Mouse (Mus musculus) megakaryocyte-erythroid progenitor cell, adult 5-6 weeks (primary cell): ENCODE data around the gene Cdh1. TPM values are rescaled to one million over a fixed set of nuclear protein-coding genes. Genes with fewer than 3 reads are reported as not detected.
A peak's percentile ranks its signal among the peaks of the same experiment; 100 is the strongest.

Experiments
- ATAC-seq: replicated peaks from 2 replicates; pipeline ENCODE4 v1.8.0; 2016; ENCODE audit warnings: mild to moderate bottlenecking, inconsistent platforms; ENCODE audit not compliant: severe bottlenecking, poor library complexity, low FRiP score, low TSS enrichment
- total RNA-seq, 2 experiments: library from RNA; stranded (forward) in 1 of 2; stranded (reverse) in 1 of 2; fragments of 200-1000, 215-1000 nt in 1 of 2; fragments of >200 nt in 1 of 2; fragmentation: Nextera tagmentation in 1 of 2; gene quantifications; 2 replicates each; pipeline ENCODE4 v1.2.3; 2014 to 2017

Cdh1 gene
- total RNA-seq, 2 experiments from 2014 or later: not detected

DNA sequence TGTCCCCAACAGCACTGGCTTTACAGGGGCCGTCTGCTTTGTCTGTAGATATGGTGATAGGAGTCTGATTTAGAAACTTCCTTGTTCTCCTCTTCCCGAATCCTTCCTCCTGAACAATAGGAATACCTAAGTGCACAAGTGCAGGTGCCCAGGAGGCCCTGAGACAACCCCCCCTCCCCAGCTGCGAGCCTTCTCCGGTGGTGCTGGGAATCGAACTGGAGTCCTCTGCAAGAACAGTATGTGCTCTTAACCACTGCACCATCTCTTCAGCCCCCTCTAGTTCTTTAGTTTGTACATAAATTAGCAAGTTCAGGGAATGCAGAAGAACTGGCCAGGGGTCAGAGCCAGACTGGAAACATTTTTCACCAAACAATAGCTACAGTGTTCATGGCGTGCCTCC lies 14.7 kb downstream of the Cdh1 start:
- ATAC-seq: no peak

- ATAC-seq: no peak
These were observed 15.2 kb downstream of the Cdh1 start for GRCm38 (mm10) chr8:106618324-106618723.

- 0 out of 2 replicates have a peak, but pooled peaks have one; percentile 26 for ATAC-seq
These were observed 16.5 kb downstream of the Cdh1 start for GRCm38 (mm10) chr8:106619549-106620245.

- ATAC-seq: no peak
These were observed 17.3 kb downstream of the Cdh1 start for GRCm38 (mm10) chr8:106620488-106620887.

- ATAC-seq: 0 out of 2 replicates have a peak, but pooled peaks have one; percentile 37
These were observed 19.9 kb downstream of the Cdh1 start for GRCm38 (mm10) chr8:106623016-106623415.

DNA sequence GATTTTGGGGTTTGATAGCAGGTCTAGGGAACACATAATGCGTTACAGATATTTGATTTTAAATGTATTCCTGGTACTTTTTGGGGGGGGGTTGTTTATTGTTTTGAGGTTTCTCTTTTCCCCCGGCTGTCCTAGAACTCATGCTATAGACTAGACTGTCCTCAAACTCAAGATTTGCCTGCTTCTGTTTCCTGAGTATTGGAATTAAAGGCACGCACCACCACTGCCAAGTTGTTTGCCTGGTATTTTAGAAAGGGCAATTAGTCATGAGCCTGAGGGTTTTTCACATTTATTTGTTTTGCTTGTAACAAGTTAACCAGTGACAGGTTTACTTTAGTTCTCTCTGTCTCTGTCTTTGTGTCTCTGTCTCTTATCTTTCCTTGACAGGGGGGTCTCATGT lies 20.3 kb downstream of the Cdh1 start:
- no peak for ATAC-seq

- no peak for ATAC-seq
These were observed 20.8 kb downstream of the Cdh1 start for GRCm38 (mm10) chr8:106623954-106624353.

DNA sequence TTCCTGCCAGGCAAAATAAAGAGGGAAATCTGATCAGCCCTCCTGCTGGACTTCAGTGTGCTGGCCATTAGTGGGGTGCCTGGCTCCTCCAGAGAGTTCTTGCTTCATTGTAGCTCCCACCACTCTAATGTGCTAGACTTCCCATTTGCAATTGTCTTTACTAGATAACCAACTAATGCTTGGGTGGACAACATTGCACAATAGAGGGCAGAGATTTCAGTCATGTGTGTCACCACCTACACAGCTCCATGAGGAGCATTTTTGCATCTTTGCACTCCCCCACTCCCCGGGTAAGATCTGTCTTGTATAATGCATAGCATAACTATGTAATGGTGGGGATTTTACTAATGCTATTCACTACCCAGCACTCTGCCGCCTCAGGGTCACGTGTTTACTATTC lies 21.6 kb downstream of the Cdh1 start:
- no peak for ATAC-seq

DNA sequence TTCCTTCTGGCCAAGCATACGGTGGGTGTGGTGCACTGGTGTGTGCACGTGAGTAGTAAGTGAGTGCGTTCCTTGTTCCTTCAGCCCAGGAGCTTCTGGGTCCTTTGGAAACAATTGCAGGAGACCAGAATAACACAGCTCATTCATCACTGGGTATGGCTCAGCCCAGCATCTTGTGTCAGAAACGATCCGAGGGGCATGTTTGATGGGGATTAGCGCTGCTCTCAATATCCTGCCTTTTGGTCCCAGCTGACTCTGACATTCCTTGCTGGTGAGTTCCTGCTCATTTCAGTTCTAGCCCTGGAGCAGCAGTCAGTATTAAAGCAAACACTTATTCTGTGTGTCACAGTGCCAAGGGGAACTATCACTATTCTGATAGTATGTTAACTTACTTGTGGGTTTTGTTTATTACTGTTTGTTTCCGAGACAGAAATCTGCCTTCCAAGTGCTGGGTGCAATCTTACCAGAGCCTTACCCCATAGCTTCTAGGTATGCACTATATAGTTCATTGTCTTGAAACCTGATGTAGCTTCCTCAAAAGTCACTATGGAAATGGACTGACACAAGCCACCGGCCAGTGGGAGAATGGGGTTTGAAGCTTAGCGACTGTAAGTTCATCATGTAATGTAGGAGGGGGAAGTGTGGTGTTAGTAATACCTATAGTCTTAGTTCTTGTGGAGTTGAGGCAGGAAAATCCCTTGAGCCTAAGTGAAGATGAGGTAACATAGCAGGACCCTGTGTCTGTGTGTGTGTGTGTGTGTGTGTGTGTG lies 23.1 kb downstream of the Cdh1 start:
- no peak for ATAC-seq

DNA sequence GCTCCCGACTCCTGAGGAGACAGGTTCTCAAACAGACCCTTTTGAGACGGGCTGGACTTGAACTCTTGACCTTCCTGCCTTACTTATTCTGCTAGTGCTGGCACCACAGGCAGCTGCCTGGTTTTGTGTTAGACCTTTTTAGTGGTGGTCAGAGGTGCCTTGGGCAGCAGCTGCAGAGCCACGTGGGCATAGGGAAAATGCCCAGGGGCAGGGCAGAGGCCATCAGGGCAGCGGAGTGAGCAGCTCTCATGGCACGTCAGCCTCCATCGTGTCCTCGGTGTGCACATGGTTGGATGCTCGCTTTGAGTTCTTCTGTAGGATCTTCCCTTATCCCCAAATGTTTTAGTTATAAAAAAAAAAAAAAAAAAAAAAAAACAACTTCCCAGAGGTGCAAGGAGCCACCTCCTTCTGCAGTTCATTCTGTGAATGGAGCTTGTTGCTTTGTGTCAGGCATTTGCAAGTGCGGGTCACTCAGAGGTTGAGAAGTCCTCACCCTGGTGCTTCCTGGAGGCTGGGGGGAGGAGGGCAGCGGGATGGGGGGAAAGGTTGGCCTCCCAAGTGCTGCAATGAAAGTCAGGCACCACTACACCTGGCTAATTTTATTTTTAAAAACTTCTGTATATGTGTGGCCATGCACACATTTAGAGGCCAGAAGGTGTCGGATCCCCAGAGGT lies 25.3 kb downstream of the Cdh1 start:
- no peak for ATAC-seq

- no peak for ATAC-seq
These were observed 26.3 kb downstream of the Cdh1 start for GRCm38 (mm10) chr8:106629456-106629855.

DNA sequence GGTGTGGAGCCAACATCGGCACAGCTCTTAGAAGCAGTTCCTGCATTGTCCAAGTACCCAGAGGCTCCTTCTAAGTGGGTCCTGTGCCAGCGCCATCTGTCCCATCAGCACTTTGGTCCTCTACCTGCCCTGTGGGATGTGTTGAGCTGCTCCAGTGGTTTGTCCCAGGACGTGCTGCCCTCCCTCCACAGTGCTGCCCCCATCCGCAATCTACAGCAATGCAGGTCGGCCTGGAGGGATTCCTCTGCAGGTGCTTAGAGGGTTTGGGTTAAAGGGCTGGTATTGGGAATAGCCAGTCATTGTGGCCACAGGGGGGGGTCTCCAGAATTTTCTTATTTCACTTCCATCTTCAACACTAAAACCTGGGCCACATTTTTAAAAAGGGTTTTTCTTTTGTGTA lies 28.8 kb downstream of the Cdh1 start:
- ATAC-seq: no peak

- no peak for ATAC-seq
These were observed 29.5 kb downstream of the Cdh1 start for GRCm38 (mm10) chr8:106632650-106633049.

DNA sequence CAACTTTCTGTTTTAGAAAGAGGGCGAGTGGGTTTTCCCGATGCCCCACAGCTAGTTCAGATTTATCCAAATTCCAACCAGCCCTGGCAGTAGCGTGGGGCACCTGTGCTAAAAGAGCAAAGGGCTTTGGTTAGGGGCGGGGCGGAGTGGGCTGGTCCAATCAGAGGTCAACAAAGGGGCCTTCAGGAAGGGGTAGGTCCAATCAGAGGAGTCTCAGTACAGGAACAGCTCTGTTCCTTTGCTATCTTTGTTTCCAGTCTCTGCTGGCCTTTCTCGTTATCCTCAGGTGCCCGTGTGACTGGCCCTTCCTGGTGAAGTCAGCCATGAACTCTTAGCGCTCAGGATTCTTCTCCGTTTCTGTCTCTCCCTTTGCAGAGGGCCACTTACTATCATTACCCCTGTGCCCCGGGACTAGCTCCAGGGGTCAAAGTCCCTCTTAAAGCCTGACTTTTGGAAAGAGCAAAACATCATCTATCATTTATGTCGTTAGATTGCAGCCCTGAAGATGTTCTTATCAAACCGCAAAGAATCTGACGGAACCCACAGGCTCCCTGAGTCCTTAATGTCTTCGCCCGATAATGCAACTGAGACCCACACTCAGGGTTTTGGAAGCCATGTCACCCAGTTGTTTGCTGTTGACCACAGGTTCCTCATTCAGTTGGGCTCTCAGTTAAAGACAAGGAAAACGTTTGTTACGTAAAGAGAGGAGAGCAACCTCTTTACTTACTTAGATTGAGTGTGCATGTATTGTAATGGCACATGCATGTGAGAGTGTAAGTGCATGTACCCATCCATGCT lies 30.4 kb downstream of the Cdh1 start:
- peak; percentile 86 for ATAC-seq

- no peak for ATAC-seq
These were observed 32.1 kb downstream of the Cdh1 start for GRCm38 (mm10) chr8:106635284-106635683.

GRCm38 (mm10) chr8:106637446-106637845 lies 34.3 kb downstream of the Cdh1 start:
- no peak for ATAC-seq

GRCm38 (mm10) chr8:106638768-106639295 lies 35.7 kb downstream of the Cdh1 start:
- ATAC-seq: no peak

DNA sequence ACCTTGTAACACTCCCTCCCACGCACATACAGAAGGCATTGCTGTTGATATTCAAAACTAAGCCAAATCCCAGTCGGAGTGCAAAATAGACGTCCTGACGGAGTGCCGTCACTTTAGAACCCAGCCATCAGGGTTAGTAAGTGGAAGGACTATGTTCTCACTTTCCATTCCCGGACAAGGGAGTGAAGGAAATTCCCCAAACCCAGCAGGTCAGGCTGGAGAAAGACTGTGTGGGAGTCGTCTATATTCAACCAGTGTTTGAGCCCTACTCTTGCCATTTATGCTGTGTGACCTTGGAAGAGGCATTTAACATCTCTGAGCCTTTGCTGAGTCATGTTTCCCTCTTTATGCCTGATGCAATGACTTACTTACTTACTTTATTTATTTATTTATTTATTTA lies 37.1 kb downstream of the Cdh1 start:
- ATAC-seq: no peak

DNA sequence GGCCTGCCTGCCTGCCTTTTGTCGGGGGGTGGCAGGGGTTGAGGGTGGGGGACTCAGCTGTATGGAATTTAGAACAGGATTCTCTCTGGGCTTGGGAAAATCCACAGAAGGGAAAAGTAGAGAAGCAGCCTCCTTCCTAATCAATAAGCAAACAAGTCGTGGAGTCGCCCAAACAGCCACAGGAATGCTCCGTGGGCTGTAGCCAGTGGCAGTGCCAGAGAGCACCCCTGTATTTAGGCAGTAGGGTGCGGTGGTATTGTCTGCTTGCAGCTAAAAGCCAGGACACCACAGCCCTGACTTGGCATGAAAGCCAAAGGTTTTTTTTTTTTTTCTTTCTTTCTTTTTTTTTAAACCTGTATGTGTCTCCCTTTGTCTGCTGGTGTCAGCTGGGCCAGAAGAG lies 37.8 kb downstream of the Cdh1 start:
- ATAC-seq: no peak
